Mouse (Mus musculus) liver, adult 2 months (tissue): Measurements from ENCODE around the gene Srebf2. TPM values are rescaled to one million over a fixed set of nuclear protein-coding genes. Genes with fewer than 3 reads are reported as not detected.

ENCODE experiments used
- DNase-seq: peaks from one replicate; pipeline ENCODE4 v3.0.0-alpha.2; 2011; ENCODE audit warnings: low read depth, low spot score; ENCODE audit errors: extremely low read depth
- H3K27ac ChIP-seq: fragments of 200-500 bp; replicated peaks from 2 replicates; pipeline ENCODE4 v1.5.1; 2012; ENCODE audit warnings: low read depth, mild to moderate bottlenecking, control low read depth, inconsistent platforms, low read length; ENCODE audit not compliant: insufficient read depth
- H3K27me3 ChIP-seq: fragments of 200-500 bp; 2 replicates; pipeline ENCODE4 v1.6.1; 2012; ENCODE audit warnings: mild to moderate bottlenecking, moderate library complexity, low read length, inconsistent platforms; ENCODE audit not compliant: control insufficient read depth, insufficient read depth
- H3K36me3 ChIP-seq: fragments of 200-500 bp; 2 replicates; pipeline ENCODE4 v1.6.1; 2012; ENCODE audit warnings: low read length, inconsistent platforms; ENCODE audit not compliant: control insufficient read depth, insufficient read depth
- H3K4me1 ChIP-seq: fragments of 200-500 bp; 2 replicates; pipeline ENCODE4 v1.6.1; 2011; ENCODE audit warnings: low read length; ENCODE audit not compliant: control insufficient read depth, insufficient read depth
- H3K4me3 ChIP-seq: fragments of 200-500 bp; 2 replicates; pipeline ENCODE4 v1.5.1; 2011; ENCODE audit warnings: low read depth, mild to moderate bottlenecking, control low read depth, low read length, moderate library complexity; ENCODE audit not compliant: insufficient read depth
- H3K79me2 ChIP-seq: fragments of 200-500 bp; 2 replicates; pipeline ENCODE4 v1.6.1; 2012; ENCODE audit warnings: inconsistent platforms, mild to moderate bottlenecking, low read length, moderate library complexity; ENCODE audit not compliant: control insufficient read depth, insufficient read depth
- H3K9ac ChIP-seq: fragments of 200-500 bp; 2 replicates; pipeline ENCODE4 v1.6.1; 2012; ENCODE audit warnings: low read depth, mild to moderate bottlenecking, control low read depth, inconsistent platforms, low read length
- CTCF ChIP-seq: fragments of 200-500 bp; IDR thresholded peaks from 2 replicates; pipeline ENCODE4 v1.5.1; 2011; ENCODE audit warnings: low read depth, low read length, control low read depth
- POLR2A ChIP-seq: fragments of 200-500 bp; IDR thresholded peaks from 2 replicates; pipeline ENCODE4 v1.6.1; 2011; ENCODE audit warnings: low read length, control low read depth; ENCODE audit not compliant: insufficient read depth; ENCODE audit errors: extremely low read depth
- WGBS: fragments of 180-500 bp; shearing (Covaris S2); methylation state at CpG from one replicate; pipeline ENCODE4 v1.1.7; 2018; 5-methylcytosine and 5-hydroxymethylcytosine counted together
- polyA plus RNA-seq: library from polyadenylated mRNA; depleted of rRNA; stranded (reverse); fragments of >200 nt; gene quantifications from 2 replicates; pipeline ENCODE4 v1.2.3, GENCODE M21; 2012
- total RNA-seq: library from RNA; depleted of rRNA; stranded (reverse); fragments of >200 nt; gene quantifications from 2 replicates; pipeline ENCODE4 v1.2.3, GENCODE M21; 2014

Srebf2 gene
- total and polyA plus RNA-seq, 2 experiments = 16.5 to 66.3 TPM

DNA sequence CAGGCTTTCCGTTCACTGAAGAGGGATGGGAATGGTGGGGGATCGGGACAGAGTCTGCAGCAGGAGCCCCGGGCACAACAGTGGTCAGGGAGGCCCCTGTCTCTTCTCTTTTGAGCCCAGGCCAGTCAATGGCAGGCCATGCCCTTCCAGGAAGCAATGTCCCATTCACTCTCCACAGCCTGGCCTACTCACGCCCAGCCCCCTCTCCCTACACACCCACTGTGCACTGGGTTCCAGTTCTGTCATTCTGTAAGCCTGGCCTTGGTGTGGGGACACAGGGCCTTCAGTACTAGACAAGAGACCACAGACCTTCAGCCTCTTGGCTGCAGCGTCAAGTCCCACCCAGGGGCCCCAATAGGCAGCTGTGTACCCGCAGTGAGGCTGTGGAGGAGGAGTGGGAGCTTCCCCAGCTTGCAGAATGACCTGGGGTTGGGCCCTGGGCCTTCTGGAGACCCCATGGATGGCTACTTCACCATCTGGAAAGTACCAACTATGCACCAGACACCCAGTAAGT, 83.2 kb downstream of the Srebf2 start:
- 83% methylated on average over 6 of the region's 6 CpGs for whole genome bisulfite sequencing
- Histone ChIP-seq H3K4me3 (no peak overlapping the region), H3K9ac (no peak overlapping the region), H3K36me3 (no peaks in the 10 kb centered on the region), H3K27me3 (no peaks in the 10 kb centered on the region), H3K79me2 (no peaks in the 10 kb centered on the region), H3K27ac (no peak overlapping the region), H3K4me1 (no peaks in the 10 kb centered on the region)
- no peak for TF ChIP-seq CTCF
- TF ChIP-seq POLR2A = no peak
- no peak for DNase-seq

DNA sequence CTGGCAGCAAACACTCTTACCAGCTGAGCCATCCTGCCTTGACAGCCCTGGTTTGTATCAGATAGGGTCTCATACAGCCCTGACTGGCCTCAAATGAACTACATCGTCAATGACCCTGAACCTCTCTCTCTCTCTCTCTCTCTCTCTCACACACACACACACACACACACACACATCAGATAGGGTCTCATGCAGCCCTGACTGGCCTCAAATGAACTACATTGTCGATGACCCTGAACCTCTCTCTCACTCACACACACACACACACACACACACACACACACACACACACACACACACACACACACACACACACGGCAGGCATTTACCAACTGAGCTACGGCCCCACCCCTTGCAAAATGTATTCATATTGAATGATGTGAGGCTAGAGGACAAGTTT, 84.1 kb downstream of the Srebf2 start:
- no peaks in the 10 kb centered on the region for H3K79me2 ChIP-seq
- TF ChIP-seq POLR2A (no peak), CTCF (no peak)
- no peaks in the 10 kb centered on the region for H3K4me1 ChIP-seq
- H3K27me3 ChIP-seq = no peaks in the 10 kb centered on the region
- H3K4me3 ChIP-seq = no peak overlapping the region
- H3K36me3 ChIP-seq = no peaks in the 10 kb centered on the region
- H3K27ac ChIP-seq = no peak overlapping the region
- 69% methylated on average over 4 of the region's 4 CpGs for WGBS
- no peak for DNase-seq
- H3K9ac ChIP-seq = no peak overlapping the region

DNA sequence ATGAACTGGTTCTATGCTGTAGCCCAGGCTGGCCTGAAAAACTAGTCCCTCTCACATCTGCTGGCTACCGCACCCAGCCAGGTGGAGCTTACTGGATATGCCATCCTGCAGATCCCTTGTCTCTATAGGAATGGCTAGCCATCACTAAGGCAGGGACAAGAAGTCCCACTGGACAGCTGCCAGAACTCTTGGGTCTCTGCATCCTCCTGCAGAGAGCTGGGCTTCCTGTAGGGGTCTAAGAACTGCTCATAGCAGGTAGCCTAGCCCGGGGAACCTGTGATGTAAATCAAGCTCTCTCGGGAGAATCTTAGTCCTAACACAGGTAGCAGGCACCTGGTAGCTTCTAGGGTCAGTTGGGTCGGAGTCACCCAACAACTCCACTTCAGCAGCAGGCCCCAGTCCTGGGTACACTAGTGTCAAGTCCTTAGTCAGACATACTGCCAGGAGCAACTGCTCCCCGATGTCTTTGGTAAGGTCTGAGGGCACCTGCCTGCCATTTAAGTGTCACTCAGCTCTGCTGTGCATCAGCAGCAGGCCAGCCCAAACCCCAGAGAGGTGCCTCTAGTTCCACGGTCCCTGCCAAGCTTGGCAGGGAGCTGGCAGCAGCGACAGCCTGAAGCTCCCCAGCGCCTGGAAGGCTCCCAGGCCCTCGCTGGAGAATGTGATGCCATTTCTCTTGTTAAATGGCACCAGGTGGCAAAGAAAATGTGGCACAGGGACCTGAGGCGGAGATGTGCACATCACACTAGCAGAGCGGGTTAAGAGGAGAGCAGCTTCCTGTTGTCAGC, 84.8 kb downstream of the Srebf2 start:
- 65% methylated on average over 11 of the region's 11 CpGs for WGBS
- H3K4me1 ChIP-seq = no peaks in the 10 kb centered on the region
- no peak overlapping the region for H3K4me3 ChIP-seq
- TF ChIP-seq CTCF (no peak), POLR2A (no peak)
- H3K79me2 ChIP-seq = no peaks in the 10 kb centered on the region
- no peaks in the 10 kb centered on the region for H3K36me3 ChIP-seq
- no peak for DNase-seq
- H3K9ac ChIP-seq = no peak overlapping the region
- no peak overlapping the region for H3K27ac ChIP-seq
- no peaks in the 10 kb centered on the region for H3K27me3 ChIP-seq

- H3K79me2 ChIP-seq = no peaks in the 10 kb centered on the region
- no peaks in the 10 kb centered on the region for H3K4me1 ChIP-seq
- no peak overlapping the region for H3K4me3 ChIP-seq
- WGBS = 92% methylated on average over 4 of the region's 4 CpGs
- no peak for TF ChIP-seq CTCF
- no peak for TF ChIP-seq POLR2A
- DNase-seq = no peak
- no peak overlapping the region for H3K27ac ChIP-seq
- no peaks in the 10 kb centered on the region for H3K27me3 ChIP-seq
- no peaks in the 10 kb centered on the region for H3K36me3 ChIP-seq
- no peak overlapping the region for H3K9ac ChIP-seq
Measured at GRCm38 (mm10) chr15:82232651-82233050, 85.7 kb downstream of the Srebf2 start.

DNA sequence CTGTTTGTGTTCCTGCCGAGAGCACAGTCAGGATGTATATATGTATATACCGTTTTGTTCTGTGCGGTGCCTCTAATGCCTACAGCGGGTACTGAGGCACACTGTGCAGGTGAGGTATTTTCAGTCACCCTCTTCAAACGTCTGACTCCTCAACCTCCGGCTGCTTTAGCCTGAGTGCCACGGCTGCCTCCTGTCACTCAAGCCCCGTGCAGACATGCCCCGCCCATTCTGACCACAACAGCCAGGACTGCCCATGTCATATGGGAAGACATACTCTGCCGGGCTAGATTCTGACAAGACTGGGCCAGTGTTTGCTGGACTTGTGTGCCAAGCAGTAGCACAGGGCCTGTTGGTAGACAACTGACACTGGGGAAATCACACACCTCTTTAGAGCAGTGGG, 88.7 kb downstream of the Srebf2 start:
- H3K36me3 ChIP-seq = no peaks in the 10 kb centered on the region
- no peak for DNase-seq
- H3K79me2 ChIP-seq = no peaks in the 10 kb centered on the region
- H3K4me3 ChIP-seq = no peak overlapping the region
- H3K27me3 ChIP-seq = no peaks in the 10 kb centered on the region
- no peak for TF ChIP-seq CTCF
- no peak overlapping the region for H3K27ac ChIP-seq
- WGBS = 87% methylated on average over 10 of the region's 10 CpGs
- H3K9ac ChIP-seq = no peak overlapping the region
- H3K4me1 ChIP-seq = peaks cover under 1% of the 10 kb centered on the region; the same call in 1 of the 2 replicates

- no peak overlapping the region for H3K9ac ChIP-seq
- no peaks in the 10 kb centered on the region for H3K27me3 ChIP-seq
- WGBS = 12% methylated on average over 5 of the region's 5 CpGs
- TF ChIP-seq CTCF (peak; percentile 99), POLR2A (no peak)
- no peak overlapping the region for H3K4me3 ChIP-seq
- peaks cover 3% of the 10 kb centered on the region for H3K4me1 ChIP-seq
- peak; percentile 44 for DNase-seq
- H3K79me2 ChIP-seq = no peaks in the 10 kb centered on the region
- no peak overlapping the region for H3K27ac ChIP-seq
- H3K36me3 ChIP-seq = no peaks in the 10 kb centered on the region
Measured at GRCm38 (mm10) chr15:82236565-82236964, 89.6 kb downstream of the Srebf2 start.
